Mouse (Mus musculus) myocyte (in vitro differentiated cells): ENCODE measurements around the gene Lgals3.

ENCODE experiments used
- MYOG ChIP-seq, 3 experiments: IDR thresholded peaks; one replicate each; pipeline ENCODE4 v1.6.1; 2011; ENCODE audit warnings: control low read depth in 2 of 3, low read depth in 2 of 3, mild to moderate bottlenecking in 2 of 3; ENCODE audit not compliant: insufficient read length in 2 of 3, control insufficient read depth in 1 of 3, insufficient read depth in 1 of 3
- POLR2A ChIP-seq: IDR thresholded peaks from one replicate; pipeline ENCODE4 v1.6.1; 2011; ENCODE audit warnings: low read depth, mild to moderate bottlenecking, control low read depth, moderate library complexity; ENCODE audit not compliant: insufficient read length
- TCF12 ChIP-seq: IDR thresholded peaks from one replicate; pipeline ENCODE4 v1.6.1; 2011; ENCODE audit warnings: mild to moderate bottlenecking, control low read depth; ENCODE audit not compliant: poor library complexity, insufficient read depth, severe bottlenecking

DNA sequence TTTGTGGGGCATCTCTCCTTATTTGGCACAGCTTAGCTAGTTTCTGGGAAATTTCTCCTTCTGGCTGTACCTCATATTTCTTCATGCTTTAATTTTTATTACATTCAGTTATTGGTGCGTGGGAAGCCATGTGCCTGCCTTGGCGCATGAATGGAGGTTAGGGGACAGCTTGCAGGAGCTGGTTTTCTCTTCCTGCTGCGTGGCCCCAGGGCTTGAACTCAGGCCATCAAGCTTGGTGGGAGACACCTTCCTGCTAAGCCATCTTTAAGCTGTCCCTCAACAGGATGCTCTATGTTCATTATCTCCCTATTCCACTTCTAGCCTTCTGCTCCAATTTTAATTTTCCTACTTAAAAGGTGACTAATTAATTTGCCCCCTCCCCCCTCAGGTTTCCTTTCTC is 3.2 kb downstream of the Lgals3 start:
- TF ChIP-seq MYOG (IDR thresholded peaks at IDR 0.05; ENCODE audit: control insufficient read depth in 1 of 3, insufficient read depth in 1 of 3, insufficient read length in 2 of 3, low read depth in 2 of 3) (no peak), TCF12 (no peak), POLR2A (no peak)
